Mouse (Mus musculus) Muller cell, postnatal 12 days (primary cell): ENCODE measurements around the gene Gm29797.
A peak's percentile ranks its signal among the peaks of the same experiment; 100 is the strongest.

Experiments used
- DNase-seq: peaks from one replicate; pipeline ENCODE4 v3.0.0-alpha.2; 2015; ENCODE audit errors: inconsistent ontology term

The Gm29797 gene

GRCm38 (mm10) chr2:181656734-181657133 is at the start of gene Gm29797:
Gene Gm29797 (plus strand): TSS chr2:181657034.
- no peak for DNase-seq

- no peak for DNase-seq
These were observed 37.9 kb upstream of the Gm29797 start for GRCm38 (mm10) chr2:181618761-181619495.

GRCm38 (mm10) chr2:181623401-181623800 is 33.4 kb upstream of the Gm29797 start:
- no peak for DNase-seq

GRCm38 (mm10) chr2:181628471-181628870 is 28.4 kb upstream of the Gm29797 start:
- DNase-seq: no peak

GRCm38 (mm10) chr2:181632624-181633023 is 24.2 kb upstream of the Gm29797 start:
- DNase-seq: no peak

GRCm38 (mm10) chr2:181635865-181636264 is 21.0 kb upstream of the Gm29797 start:
- no peak for DNase-seq

GRCm38 (mm10) chr2:181644361-181644760 is 12.5 kb upstream of the Gm29797 start:
- peak; percentile 17 for DNase-seq

- no peak for DNase-seq
These were observed 11.2 kb upstream of the Gm29797 start for GRCm38 (mm10) chr2:181645666-181646065.

- DNase-seq: no peak
These were observed 10.0 kb upstream of the Gm29797 start for GRCm38 (mm10) chr2:181646626-181647472.

- no peak for DNase-seq
These were observed 7.9 kb upstream of the Gm29797 start for GRCm38 (mm10) chr2:181648926-181649325.

GRCm38 (mm10) chr2:181653065-181653464 is 3.8 kb upstream of the Gm29797 start:
- no peak for DNase-seq

- no peak for DNase-seq
These were observed 3.3 kb upstream of the Gm29797 start for GRCm38 (mm10) chr2:181653523-181653922.

- DNase-seq: peak; percentile 61
These were observed 607 bp downstream of the Gm29797 start for GRCm38 (mm10) chr2:181657441-181657840.

GRCm38 (mm10) chr2:181658528-181658927 is 1.7 kb downstream of the Gm29797 start:
- no peak for DNase-seq

GRCm38 (mm10) chr2:181658930-181659555 is 2.2 kb downstream of the Gm29797 start:
- no peak for DNase-seq

- peak; percentile 64 for DNase-seq
These were observed 2.8 kb downstream of the Gm29797 start for GRCm38 (mm10) chr2:181659609-181660055.

GRCm38 (mm10) chr2:181662620-181663297 is 5.9 kb downstream of the Gm29797 start:
- no peak for DNase-seq

GRCm38 (mm10) chr2:181663298-181663630 is 6.4 kb downstream of the Gm29797 start:
- no peak for DNase-seq

- no peak for DNase-seq
These were observed 13.6 kb downstream of the Gm29797 start for GRCm38 (mm10) chr2:181670285-181670912.

- DNase-seq: peak; percentile 36
These were observed 14.1 kb downstream of the Gm29797 start for GRCm38 (mm10) chr2:181670913-181671311.

GRCm38 (mm10) chr2:181671326-181671725 is 14.5 kb downstream of the Gm29797 start, which contains the start of gene Sox18:
Gene Sox18 (minus strand): TSS chr2:181671640.
- no peak for DNase-seq
